Mouse (Mus musculus): ENCODE measurements around the gene Atp5k.

Gene Atp5k

DNA sequence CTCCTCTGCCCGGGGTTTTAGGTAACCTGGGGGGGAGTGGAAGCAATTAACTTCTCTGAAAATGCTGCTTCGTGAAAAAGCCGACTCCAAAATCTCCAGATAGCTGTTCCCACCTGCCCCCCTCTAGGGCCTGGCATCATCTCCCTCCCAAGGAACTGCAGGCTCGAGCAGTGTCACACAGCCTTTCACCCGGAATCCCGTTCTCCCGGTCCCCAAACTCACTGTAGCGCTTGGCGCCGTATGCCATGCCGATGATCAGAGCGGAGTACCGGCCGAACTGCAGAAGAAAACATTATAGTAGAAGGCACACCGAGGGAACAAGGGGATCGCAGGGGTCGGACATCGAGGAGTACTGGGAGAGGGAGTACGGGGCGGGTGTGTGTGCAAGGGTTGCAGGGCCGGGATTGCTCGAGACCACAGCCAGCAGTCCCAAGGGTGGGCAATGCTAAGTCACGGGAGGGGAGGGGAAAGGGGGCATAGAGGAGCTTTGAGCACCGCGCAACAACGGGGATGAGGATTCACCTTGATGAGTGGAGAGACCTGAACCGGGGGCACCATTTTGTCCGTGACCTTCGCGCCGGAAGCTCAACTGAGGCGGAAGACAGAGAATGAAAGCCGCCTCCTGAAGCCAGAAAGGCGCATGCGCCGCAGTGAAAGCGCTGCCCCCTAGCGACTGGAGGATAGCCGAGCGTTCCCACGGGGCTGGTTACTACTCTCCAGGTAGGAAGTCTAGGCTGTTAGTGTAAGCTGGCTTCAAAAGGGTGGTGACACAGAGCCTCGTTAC is at the start of gene Atp5k:
Gene Atp5k, minus strand, starts transcription at position 645 of the 784 bp plus-strand sequence.
- DNase-seq (ENCODE audit: low spot score in 2 of 2) = peak; percentile 87 to 93

DNA sequence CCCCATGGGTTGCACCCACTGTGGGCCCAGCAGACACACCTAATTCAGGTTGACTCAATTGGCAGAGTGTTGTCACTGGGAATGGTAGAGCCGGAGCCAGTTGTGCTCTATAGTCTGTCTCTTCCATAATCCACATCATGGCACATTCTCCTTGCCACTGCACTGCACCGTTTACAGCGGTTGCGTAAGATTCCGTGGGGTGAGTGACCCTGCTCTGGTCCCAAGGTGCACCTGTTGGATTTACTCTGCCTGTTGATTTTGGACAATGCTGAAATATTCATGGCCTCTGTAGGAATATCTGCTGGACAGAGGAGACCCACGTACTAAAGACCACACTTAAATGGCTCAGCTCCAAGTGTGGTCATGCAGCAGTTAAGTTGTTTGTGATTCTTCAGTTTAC is 48.8 kb upstream of the Atp5k start:
- DNase-seq (ENCODE audit: low spot score in 2 of 2) = no peak

DNA sequence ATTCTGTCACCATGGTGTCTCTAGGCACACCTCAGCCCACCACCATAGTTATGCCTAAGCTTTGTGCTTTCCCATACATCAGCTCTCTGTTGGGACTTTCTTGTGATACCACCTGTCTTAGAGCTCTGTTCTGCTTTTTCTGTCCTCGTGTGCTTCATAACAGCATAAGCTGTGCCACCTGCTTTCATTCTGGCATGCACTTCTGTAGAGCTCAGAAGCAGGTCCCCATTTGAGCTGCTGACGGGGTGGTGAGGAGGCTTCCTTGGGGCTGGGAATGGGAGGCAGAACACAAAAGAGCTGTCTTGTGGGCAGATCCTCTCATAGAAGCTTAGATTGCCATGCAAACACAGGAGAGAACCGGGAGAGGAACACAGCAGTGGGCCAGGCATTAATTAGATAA is 41.7 kb upstream of the Atp5k start:
- no peak for DNase-seq (ENCODE audit: low spot score in 2 of 2)

DNA sequence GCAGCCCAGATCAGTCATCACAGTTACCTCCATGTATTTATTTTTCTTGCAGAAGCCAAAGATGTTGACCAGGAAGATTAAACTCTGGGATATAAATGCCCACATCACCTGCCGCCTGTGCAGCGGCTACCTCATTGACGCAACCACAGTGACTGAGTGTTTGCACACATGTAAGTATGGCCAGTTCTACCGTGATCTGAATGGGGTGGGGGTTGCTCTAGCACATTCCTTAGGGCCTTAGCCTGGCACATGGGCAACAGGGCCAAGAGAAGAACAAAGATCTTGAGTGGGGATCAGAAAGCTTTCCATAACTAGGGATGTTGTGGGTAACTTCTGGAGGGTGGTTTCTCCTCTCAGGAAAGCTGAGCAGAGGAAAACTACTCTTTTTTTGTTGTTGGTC is 39.5 kb upstream of the Atp5k start:
- no peak for DNase-seq (ENCODE audit: low spot score in 2 of 2)

DNA sequence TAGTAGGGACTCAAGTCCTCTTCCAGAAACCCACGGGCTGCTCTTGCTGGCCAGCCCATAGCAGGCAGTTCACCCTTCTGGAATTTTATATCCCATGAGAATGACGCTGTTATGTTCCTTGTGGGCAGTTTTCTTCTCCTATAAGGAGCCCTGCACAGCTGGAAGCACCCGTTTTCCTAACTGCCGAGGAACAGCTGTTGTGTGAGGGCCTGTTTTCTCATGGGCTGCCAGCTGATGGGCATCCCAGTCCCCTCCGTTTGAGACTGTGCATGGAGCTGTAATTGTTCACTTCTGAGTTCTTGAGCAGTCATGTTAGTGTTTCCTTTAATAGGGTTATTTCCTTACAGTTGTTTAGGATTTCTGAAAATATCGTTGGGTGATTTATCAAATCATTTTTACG is 35.4 kb upstream of the Atp5k start:
- DNase-seq (ENCODE audit: low spot score in 2 of 2) = no peak

DNA sequence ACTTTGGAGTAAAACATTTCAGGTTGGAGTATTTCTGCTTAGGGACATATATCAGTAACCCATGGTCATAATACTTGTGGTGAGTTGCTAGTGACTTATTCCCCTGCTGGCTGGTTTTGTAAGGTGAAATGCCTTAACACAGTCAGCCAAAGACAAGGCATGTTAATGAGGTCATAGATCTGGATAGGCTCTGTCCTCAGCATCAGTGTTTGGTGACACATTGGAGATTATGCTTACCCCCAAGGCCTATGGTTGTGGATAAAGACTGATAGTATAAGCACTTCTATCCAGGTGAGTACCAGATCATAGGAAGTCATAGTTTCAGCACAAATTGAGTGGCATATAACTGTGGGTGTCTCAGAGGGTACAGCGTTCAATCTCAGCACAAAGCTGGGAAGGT is 32.4 kb upstream of the Atp5k start:
- no peak for DNase-seq (ENCODE audit: low spot score in 2 of 2)

DNA sequence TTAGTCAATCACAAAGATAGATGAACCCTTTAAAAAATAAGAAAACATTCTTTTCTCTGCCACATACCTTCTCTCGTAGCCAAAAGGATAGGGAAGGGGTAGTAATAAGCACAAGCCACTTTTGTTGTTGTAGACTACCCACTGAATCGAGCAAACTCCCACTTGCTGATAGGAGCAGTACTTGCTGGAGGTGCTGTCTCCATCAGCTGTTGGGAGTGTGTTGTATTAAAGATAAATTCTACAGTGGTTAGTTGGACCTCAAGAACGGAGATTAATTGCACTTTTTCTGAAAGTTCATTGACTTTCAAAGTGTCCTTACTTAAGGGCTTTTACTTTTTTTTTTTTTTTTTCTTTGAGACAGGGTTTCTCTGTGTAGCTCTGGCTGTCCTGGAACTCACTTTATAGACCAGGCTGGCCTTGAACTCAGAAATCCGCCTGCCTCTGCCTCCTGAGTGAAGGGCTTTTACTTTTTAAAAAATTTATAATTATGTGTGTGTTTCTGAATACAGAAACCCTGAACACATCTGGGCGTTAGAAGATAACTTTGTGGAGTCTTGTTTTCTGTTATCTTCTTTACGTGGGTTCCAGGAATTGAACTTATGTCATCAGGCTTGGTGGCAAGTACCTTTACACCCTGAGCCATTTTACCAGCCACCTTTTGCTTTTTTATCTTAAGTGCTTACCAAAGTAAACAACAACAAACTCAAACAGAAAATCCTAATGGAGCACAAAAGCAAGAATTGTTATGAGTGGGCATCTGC is 31.1 kb upstream of the Atp5k start:
- DNase-seq (ENCODE audit: low spot score in 2 of 2) = no peak

DNA sequence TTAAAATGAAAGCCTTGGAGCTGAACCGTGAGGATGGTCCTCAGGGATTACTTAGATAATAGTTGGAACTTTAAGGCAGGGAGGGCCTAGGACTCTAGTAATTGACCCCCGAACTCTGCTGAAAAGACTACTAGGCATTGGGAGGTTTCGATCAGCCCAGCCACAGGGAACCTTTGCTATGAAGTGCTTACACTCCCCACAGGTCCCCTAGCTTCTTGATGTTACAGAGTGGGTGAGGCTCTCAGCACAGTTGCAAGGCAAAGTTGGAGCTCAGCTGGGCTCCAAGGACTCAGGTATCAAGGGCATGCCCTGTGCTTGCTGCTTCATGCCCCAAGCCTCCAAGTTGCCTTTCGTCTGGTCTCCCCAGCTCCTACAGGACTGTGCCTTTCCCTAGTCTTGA is 28.2 kb upstream of the Atp5k start:
- no peak for DNase-seq (ENCODE audit: low spot score in 2 of 2)

DNA sequence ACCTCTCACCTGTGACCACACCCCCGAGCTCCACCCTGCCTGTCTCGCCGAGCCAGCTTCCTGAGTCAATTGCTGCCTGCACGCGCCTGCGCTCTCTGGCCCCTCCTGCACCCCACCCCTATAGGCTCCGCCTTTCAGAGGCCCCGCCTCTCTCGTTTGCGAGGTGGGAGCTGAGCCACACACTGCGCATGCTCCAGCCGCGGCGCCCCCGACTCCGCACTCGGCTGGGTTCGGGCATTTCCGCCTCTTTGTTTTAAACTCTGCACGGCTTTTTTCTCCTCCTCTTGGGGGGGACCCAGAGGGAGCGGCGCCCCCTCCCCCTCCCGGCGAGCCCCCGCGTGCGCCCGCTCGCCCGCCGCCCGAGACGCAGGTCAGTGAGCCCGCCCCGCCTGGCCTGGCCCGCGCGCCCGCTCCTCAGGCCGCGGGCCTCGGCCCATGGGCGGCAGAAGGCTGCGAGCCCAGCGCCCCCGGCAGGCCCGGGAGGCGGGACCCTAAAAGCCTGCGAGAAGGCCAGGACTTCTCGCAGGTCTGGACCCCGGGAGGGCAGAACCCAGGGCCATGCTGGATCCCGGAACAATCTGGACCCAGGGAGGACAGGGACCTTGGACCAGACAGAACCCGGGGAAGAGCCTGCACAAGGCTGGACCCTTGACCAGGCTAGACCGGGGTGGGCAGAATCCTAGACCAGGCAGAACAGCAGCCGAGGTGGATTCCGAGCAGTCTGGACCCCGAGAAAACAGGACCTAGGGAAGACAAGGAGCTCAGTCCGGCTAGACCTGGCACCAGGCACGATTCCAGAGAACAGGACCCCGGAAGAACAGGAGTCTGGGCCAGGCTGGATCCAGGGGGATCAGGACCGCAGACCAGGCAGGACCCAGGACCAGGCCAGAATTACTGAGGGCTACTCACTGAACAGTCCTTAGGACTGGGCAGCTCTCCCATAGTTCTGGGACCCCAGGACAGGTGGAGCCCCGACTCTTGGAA is 27.1 kb upstream of the Atp5k start, which contains the start of gene Pcgf3:
Gene Pcgf3, plus strand, starts transcription at position 151 of the 984 bp plus-strand sequence.
- DNase-seq (ENCODE audit: low spot score in 2 of 2) = peak; percentile 98

DNA sequence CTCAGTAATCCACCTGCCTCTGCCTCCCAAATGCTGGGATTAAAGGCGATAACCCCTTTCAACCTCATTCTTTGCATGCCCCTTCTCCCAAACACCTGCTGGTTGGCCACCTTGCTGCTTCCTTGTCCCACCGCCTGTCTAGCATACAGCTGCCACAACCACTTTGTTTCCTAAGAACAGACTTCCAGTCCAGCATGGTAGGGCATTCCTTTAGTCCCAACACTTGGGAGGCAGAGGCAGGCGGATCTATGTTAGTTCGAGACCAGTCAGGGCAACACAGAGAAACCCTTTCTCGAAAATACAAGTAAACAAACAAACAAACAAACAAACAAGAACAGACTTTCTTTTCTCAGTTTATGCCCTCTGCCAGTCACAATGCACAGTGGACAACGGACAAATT is 26.2 kb upstream of the Atp5k start:
- DNase-seq (ENCODE audit: low spot score in 2 of 2) = no peak

DNA sequence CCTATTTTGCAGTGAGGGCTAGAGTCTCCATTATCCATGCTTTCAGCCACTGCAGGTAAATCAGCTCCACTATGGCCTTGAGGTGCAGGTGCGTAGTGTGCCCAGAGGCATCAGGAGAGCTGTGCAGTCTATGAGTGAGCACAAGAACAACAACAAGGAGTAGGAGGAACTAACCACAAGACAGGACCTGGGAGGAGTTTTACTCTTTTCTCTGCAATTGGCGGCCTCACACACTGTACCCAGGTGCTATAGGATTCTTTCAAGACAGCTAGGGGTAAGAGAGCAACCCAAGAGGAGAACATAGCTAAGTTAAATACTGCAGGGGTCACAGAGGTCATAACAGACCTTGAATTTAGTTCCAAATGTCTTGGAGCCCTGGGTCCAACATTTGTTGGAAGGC is 24.5 kb upstream of the Atp5k start:
- no peak for DNase-seq (ENCODE audit: low spot score in 2 of 2)

DNA sequence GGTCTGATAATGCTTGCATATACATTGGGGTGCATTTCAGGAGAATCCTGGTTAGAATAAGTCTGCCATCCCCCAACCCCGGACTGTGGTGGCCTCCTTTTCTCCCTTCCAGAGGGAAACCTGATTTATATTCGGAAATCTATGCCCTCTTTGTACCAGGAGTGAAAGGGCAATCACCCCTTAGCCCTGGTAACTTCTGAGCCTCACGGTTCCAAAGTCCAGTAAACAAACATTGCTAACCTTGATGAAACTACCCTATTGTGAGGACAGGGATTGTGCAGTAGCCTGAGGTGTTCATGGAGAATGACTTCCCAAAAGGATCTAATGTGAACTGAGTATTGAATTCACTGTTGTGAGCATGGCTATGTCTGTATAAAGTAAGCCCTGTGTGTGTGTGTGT is 19.8 kb upstream of the Atp5k start:
- DNase-seq (ENCODE audit: low spot score in 2 of 2) = no peak

DNA sequence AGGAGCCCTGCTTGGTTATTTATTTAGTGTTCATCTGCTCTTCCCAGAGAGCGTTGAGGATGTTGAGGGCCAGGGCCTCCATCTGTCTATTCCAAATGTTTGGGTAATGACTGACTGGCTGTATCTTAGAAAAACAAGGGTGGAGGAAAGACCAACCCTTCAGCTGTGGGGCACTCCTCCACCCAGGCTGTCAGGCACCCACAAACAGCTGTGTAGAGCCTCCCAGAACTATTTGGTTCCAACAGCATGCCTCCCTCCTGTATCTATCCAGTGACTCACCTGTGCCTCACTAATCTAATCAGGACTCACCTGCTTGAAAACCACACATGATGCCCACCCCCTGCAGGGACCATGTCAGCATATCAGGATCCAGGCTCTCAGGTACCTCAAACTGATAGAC is 18.2 kb upstream of the Atp5k start:
- DNase-seq (ENCODE audit: low spot score in 2 of 2) = no peak

DNA sequence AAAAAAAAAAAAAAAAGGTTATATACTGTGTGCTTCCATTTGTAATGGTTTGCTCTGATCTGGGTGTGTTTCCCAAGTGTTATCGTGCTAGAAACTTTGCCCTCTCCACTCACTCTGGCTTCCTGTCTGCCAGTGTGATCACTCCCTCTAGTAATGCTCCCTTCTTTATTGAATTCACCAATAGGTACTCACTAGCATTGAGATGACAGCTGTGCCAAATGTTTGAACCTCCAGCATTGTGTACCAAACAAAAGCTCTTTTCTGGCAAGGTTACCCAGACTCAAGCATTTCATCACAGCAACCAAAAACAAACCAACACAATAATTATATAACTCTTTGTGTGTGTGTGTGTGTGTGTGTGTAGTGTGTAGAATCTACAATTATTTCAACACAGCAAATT is 17.4 kb upstream of the Atp5k start:
- no peak for DNase-seq (ENCODE audit: low spot score in 2 of 2)

DNA sequence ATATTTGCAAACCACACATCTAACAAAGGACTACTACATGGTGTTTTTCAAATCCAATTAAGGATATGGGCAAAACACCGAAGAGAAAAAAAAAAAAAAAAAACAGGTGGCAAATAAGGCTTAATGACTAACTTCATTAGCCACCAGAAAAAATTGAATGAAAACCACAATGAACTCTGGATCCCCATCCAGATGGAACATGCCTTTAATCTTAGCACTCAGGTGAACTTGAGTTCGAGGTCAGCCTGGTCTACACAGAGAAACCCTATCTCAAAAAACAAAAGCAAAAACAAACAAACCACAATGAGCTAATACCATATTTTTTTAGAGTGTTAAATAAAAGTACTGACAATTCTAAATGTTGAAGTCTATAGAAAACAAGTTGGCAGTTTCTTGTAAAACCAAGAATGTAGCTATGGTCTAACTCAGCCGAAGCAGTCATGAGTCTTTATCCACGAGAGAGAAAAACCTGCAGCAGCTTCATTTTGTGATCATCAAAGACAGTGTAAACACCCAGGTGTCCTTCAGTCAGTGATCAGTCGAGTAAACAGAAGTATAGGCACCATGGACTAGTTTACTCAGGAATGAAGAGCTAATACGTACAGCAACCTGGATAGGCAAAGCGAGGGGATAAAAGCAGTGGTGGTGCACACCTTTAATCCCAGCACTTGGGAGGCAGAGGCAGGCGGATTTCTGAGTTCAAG is 16.7 kb upstream of the Atp5k start:
- no peak for DNase-seq (ENCODE audit: low spot score in 2 of 2)

DNA sequence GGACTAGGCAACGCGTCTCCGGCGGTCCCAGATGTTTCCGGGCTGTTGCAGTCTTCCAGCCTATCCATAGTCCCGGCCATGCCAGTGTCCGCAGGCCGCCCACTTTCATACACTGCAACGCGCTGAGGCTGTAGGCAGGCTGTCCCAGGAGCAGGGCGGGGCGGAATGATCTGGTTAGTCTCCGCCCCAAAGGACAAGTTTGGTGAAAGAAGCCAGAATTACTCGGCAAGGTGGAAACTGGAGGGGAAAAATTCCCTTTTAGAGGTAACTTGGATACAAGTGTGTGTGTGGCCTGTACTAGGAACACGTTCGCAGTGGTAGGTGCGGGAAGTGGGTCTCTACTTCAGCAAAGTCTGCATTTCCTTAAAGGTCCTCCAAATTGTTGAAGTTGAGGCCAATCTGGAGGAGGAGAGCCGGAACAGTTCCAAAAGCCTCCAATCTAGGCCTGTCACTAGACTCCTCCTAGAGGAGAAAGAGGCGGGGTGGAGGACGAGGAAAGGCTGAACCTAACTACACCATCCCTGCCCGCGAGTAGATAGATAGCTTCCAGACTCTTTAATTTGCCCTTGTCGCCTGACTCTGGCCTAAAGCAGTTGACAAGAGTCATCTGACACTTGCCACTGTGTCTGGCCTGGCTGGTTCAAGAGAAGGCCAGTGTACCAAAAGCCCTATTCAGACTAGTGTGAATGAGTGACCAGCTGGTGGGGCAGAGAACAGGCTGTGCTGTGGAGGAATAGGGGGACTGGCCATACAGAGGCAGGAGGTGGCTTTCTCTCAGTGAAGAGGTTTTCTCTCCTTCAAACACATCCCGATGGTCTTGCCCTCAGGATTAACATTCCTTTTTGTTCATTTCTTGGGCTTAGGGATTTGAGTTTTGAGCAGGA is 14.8 kb upstream of the Atp5k start, which contains the start of gene Mfsd7a:
Gene Mfsd7a, minus strand, starts transcription at position 107 of the 884 bp plus-strand sequence.
- DNase-seq (ENCODE audit: low spot score in 2 of 2) = peak in 1 of 2 experiments; percentile 23

DNA sequence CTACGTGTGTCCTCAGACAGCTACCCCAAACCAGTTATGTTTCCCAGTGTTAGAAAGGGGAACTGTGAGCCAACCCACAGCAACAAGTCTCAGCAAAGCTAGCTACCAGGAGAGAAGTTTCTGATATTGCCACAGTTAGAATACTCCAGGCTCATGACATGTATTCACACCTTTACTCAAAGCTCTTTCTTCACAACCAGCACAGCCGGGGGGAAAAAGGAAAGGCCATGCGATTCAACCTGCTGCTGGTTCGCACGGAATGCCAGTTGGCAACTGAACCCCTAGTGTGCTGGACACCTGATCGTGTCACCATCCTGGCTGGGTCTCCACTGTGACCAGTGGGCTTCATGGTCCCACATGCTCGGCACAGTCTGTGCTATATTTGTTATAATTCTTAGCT is 13.6 kb upstream of the Atp5k start:
- DNase-seq (ENCODE audit: low spot score in 2 of 2) = no peak

DNA sequence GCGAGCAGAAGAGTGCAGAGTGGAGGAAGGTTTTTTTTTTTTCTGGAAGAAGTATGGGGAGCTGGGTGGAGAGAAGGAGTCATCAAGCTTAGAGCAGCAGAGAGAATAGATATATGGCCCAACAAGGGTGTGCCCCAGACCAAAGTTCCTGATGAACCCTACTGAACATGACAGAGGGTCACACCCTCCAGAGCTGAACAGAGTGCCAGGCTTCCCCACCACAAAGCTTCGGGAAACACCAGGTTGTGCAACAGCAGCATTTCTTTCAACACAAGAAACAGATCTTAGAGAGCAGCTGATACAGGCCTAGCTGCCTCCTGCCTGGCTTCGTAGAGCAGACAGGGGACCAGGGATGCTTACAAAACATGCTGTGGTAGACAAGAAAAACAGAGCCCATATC is 12.7 kb upstream of the Atp5k start:
- no peak for DNase-seq (ENCODE audit: low spot score in 2 of 2)

DNA sequence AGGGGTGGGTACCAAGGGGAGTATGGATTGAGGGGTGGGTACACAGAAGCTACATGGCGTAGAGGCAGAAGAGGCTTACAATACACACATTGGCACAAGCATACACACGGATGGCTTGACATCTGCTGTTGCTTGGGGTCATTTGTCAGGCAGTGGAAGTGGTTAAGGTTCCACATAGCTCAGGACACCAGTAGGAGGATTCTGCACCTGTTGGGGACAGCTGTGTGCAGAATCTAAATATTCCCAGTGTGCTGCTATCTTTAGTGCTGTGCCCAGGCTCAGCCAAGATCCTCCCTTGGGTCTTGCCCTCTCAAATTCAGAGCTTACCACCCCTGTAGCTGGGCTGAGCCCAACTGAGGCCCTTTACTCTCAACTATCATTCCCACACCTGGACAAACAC is 1.9 kb upstream of the Atp5k start:
- DNase-seq (ENCODE audit: low spot score in 2 of 2) = no peak

DNA sequence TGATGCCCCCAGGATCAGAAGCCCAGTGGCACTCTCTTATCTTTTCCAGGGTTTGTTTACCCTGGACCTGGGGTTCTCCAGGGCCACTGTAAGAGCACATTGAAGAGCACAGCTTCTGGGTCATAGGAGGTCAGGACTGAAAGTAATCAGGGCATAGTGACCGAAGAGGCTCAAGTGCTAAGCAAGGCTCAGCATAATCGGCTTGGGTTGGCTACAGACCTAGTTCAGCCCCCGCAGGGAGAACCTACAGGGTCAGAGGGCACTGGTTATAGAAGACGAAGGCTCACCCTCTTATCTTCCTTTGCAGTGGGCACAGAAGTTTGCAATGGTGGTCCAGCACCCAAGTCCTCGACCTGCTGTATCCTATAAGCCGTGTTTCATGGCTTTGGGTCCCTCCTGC is 3.1 kb downstream of the Atp5k start:
- DNase-seq (ENCODE audit: low spot score in 2 of 2) = no peak
